Mouse (Mus musculus) spleen, adult 2 months (tissue): ENCODE measurements around the gene Skint1. TPM values are rescaled to one million over a fixed set of nuclear protein-coding genes. Genes with fewer than 3 reads are reported as not detected.
"Not testable (repeated sequence)": the region's sequence is repeated elsewhere in the genome, so short reads cannot be mapped to it uniquely, and the experiment has no call there.

Experiments
- DNase-seq, 2 experiments: peaks; one replicate each; pipeline versions ENCODE4 v3.0.0 to v3.0.0-alpha.2; 2012 to 2021; ENCODE audit warnings: low spot score in 2 of 2, low read depth in 1 of 2
- H3K27ac ChIP-seq: fragments of 200-500 bp; 2 replicates; pipeline ENCODE4 v1.5.1; 2012; ENCODE audit warnings: low read length, inconsistent platforms; ENCODE audit not compliant: insufficient read depth
- H3K27me3 ChIP-seq: fragments of 200-500 bp; 2 replicates; pipeline ENCODE4 v1.6.1; 2012; ENCODE audit warnings: mild to moderate bottlenecking, moderate library complexity, low read length, inconsistent platforms; ENCODE audit not compliant: control insufficient read depth, insufficient read depth
- H3K36me3 ChIP-seq: fragments of 200-500 bp; 2 replicates; pipeline ENCODE4 v1.6.1; 2012; ENCODE audit warnings: mild to moderate bottlenecking, low read length, inconsistent platforms; ENCODE audit not compliant: control insufficient read depth, insufficient read depth
- H3K4me1 ChIP-seq: fragments of 200-500 bp; 2 replicates; pipeline ENCODE4 v1.6.1; 2011; ENCODE audit warnings: inconsistent platforms; ENCODE audit not compliant: control insufficient read depth, insufficient read depth, insufficient read length
- H3K4me3 ChIP-seq: fragments of 200-500 bp; 2 replicates; pipeline ENCODE4 v1.5.1; 2011; ENCODE audit warnings: mild to moderate bottlenecking, inconsistent platforms; ENCODE audit not compliant: insufficient read depth, insufficient read length; ENCODE audit errors: extremely low read depth
- CTCF ChIP-seq: fragments of 200-500 bp; IDR thresholded peaks from 2 replicates; pipeline ENCODE4 v1.5.1; 2011; ENCODE audit warnings: mild to moderate bottlenecking, inconsistent platforms; ENCODE audit not compliant: insufficient read depth, insufficient read length, insufficient replicate concordance; ENCODE audit errors: extremely low read depth
- POLR2A ChIP-seq: fragments of 200-500 bp; IDR thresholded peaks from 2 replicates; pipeline ENCODE4 v1.6.1; 2011; ENCODE audit warnings: low read depth, low read length, inconsistent platforms
- WGBS: fragments of 180-500 bp; shearing (Covaris S2); methylation state at CpG from one replicate; pipeline ENCODE4 v1.1.7; 2018; 5-methylcytosine and 5-hydroxymethylcytosine counted together
- polyA plus RNA-seq: library from polyadenylated mRNA; depleted of rRNA; stranded (reverse); fragments of >200 nt; gene quantifications from 2 replicates; pipeline ENCODE4 v1.2.3, GENCODE M21; 2012; rRNA removed

Gene Skint1
- not detected in 2 replicates for polyA plus RNA-seq

- no peak for DNase-seq
- Histone ChIP-seq H3K4me1 (no peaks in the 10 kb centered on the region), H3K36me3 (no peaks in the 10 kb centered on the region), H3K27ac (no peak within 1 kb of the TSS), H3K27me3 (no peaks in the 10 kb centered on the region), H3K4me3 (no peak within 1 kb of the TSS)
- TF ChIP-seq POLR2A (no peak), CTCF (no peak)
These were observed at the start of gene Skint1 for GRCm38 (mm10) chr4:112005969-112006368. Gene Skint1 (plus strand): TSS chr4:112006269.

- H3K4me1 ChIP-seq, result no peaks in the 10 kb centered on the region
- H3K36me3 ChIP-seq, result no peaks in the 10 kb centered on the region
- H3K27me3 ChIP-seq, result no peaks in the 10 kb centered on the region
- TF ChIP-seq CTCF, result no peak
- no peak for TF ChIP-seq POLR2A
- WGBS, result 15% methylated on average over 1 of the region's 1 CpGs
- H3K27ac ChIP-seq, result no peak overlapping the region
- no peak overlapping the region for H3K4me3 ChIP-seq
- DNase-seq, result no peak
These were observed 44.8 kb upstream of the Skint1 start for GRCm38 (mm10) chr4:111961309-111961708.

- H3K4me3 ChIP-seq, result not testable (repeated sequence)
- WGBS, result 68% methylated on average over 1 of the region's 1 CpGs
These were observed 42.8 kb upstream of the Skint1 start for GRCm38 (mm10) chr4:111963241-111963640.

GRCm38 (mm10) chr4:111963669-111964068 is 42.4 kb upstream of the Skint1 start:
- Histone ChIP-seq H3K36me3 (no peaks in the 10 kb centered on the region), H3K4me3 (no peak overlapping the region), H3K27ac (no peak overlapping the region), H3K4me1 (no peaks in the 10 kb centered on the region), H3K27me3 (no peaks in the 10 kb centered on the region)
- no peak for DNase-seq
- 85% methylated on average over 3 of the region's 3 CpGs for WGBS
- no peak for TF ChIP-seq POLR2A
- no peak for TF ChIP-seq CTCF

More at GRCm38 (mm10) chr4:111963241-111963640, 42.8 kb upstream of the Skint1 start:
- H3K27ac ChIP-seq, H3K4me1 ChIP-seq, H3K27me3 ChIP-seq, DNase-seq, H3K36me3 ChIP-seq: not testable (repeated sequence)

- no peaks in the 10 kb centered on the region for H3K4me1 ChIP-seq
- WGBS, result 93% methylated on average over 1 of the region's 1 CpGs
- H3K4me3 ChIP-seq, result no peak within 1 kb of the TSS
- no peaks in the 10 kb centered on the region for H3K27me3 ChIP-seq
- no peak for TF ChIP-seq POLR2A
- no peak for TF ChIP-seq CTCF
- no peak within 1 kb of the TSS for H3K27ac ChIP-seq
- H3K36me3 ChIP-seq, result no peaks in the 10 kb centered on the region
- DNase-seq, result no peak
These were observed 33.4 kb upstream of the Skint1 start, which contains the start of gene Skint7 for GRCm38 (mm10) chr4:111972623-111973022. Gene Skint7 (plus strand): TSS chr4:111972923.

- Histone ChIP-seq H3K4me1 (no peaks in the 10 kb centered on the region), H3K36me3 (no peaks in the 10 kb centered on the region), H3K4me3 (no peak within 1 kb of the TSS), H3K27me3 (no peaks in the 10 kb centered on the region), H3K27ac (no peak within 1 kb of the TSS)
- TF ChIP-seq CTCF (no peak), POLR2A (no peak)
- no peak for DNase-seq
These were observed 65.6 kb downstream of the Skint1 start, which contains the start of gene Skint4 for GRCm38 (mm10) chr4:112071716-112072115. Gene Skint4 (plus strand): TSS chr4:112072016.

Other genes with a start within 250 kb of the Skint1 start
- 0.44 TPM in 1 of 2 replicates, not detected in the other for gene Slc5a9, start 103.4 kb upstream of the Skint1 start, polyA plus RNA-seq
- gene Skint8, start 86.9 kb upstream of the Skint1 start, polyA plus RNA-seq, result not detected in 2 replicates
- gene Skint7, start 33.3 kb upstream of the Skint1 start, polyA plus RNA-seq, result not detected in 2 replicates
- not detected in 2 replicates for gene Skint4, start 65.7 kb downstream of the Skint1 start, polyA plus RNA-seq
- gene Skint3, start 226.0 kb downstream of the Skint1 start, polyA plus RNA-seq, result 0.06 TPM in 1 of 2 replicates, not detected in the other